Mouse (Mus musculus): ENCODE measurements around the gene Cyp2c68. TPM values are rescaled to one million over a fixed set of nuclear protein-coding genes. Genes with fewer than 3 reads are reported as not detected.
"Not testable (repeated sequence)": the region's sequence is repeated elsewhere in the genome, so short reads cannot be mapped to it uniquely, and the experiment has no call there.

Cyp2c68 gene
- polyA plus RNA-seq (2015; fragmentation: Nextera tagmentation; extraction: Ambion mirVana): 0.20 and 2.5 TPM in 2 replicates

DNA sequence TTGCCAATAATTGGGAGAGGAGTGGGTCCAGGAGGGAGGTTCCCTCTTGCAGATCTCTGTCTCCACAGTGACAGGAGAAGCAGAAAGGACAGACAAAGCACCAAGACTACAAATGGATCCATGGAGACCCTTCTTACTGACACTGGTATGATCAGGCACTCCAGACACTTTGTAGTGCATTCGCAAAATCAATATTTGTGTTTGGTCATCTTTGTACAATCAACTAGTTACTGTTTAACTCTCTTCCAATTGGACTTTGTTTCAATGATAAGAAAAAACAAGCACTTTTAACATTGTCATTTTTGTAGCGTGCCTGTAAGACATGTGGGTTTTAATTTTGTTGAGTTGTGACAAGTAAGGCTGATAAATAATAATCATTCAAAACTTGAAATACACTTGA, at the start of gene Cyp2c68:
Cyp2c68 (minus strand) TSS at position 135 of the 400 bp plus-strand sequence.
- 78% methylated on average over 2 of the region's 2 CpGs for WGBS
- Histone ChIP-seq H3K9me3 (ENCODE audit: control insufficient read depth, low read length) (no peaks in the 10 kb centered on the region), H3K4me1 (replicated peaks; ENCODE audit: control insufficient read depth, insufficient read depth, low read length) (no peaks in the 10 kb centered on the region), H3K36me3 (ENCODE audit: control insufficient read depth, insufficient read depth, low read length) (no peaks in the 10 kb centered on the region), H3K4me3 (ENCODE audit: low read length) (no peak within 1 kb of the TSS), H3K9ac (ENCODE audit: low read length) (no peak within 1 kb of the TSS), H3K4me2 (ENCODE audit: low read depth, low read length) (no peak within 1 kb of the TSS), H3K27ac (ENCODE audit: low read length) (no peak within 1 kb of the TSS), H3K27me3 (ENCODE audit: control insufficient read depth, insufficient read depth, low read depth, low read length) (no peaks in the 10 kb centered on the region)
- no peak for ATAC-seq (ENCODE audit: low read depth)

- H3K36me3 ChIP-seq (ENCODE audit: control insufficient read depth, insufficient read depth, low read length); ATAC-seq (ENCODE audit: low read depth); H3K4me1 ChIP-seq (replicated peaks; ENCODE audit: control insufficient read depth, insufficient read depth, low read length); H3K9me3 ChIP-seq (ENCODE audit: control insufficient read depth, low read length); H3K4me2 ChIP-seq (ENCODE audit: low read depth, low read length); H3K27ac ChIP-seq (ENCODE audit: low read length); H3K4me3 ChIP-seq (ENCODE audit: low read length); H3K27me3 ChIP-seq (ENCODE audit: control insufficient read depth, insufficient read depth, low read depth, low read length); H3K9ac ChIP-seq (ENCODE audit: low read length): not testable (repeated sequence)
- 71% methylated on average over 2 of the region's 2 CpGs for WGBS
Measured at GRCm38 (mm10) chr19:39785458-39785857, 44.6 kb upstream of the Cyp2c68 start.

- Histone ChIP-seq H3K4me2 (ENCODE audit: low read depth, low read length) (no peak overlapping the region), H3K36me3 (ENCODE audit: control insufficient read depth, insufficient read depth, low read length) (no peaks in the 10 kb centered on the region), H3K4me3 (ENCODE audit: low read length) (no peak overlapping the region), H3K4me1 (replicated peaks; ENCODE audit: control insufficient read depth, insufficient read depth, low read length) (no peaks in the 10 kb centered on the region), H3K27ac (ENCODE audit: low read length) (no peak overlapping the region), H3K9ac (ENCODE audit: low read length) (no peak overlapping the region), H3K9me3 (ENCODE audit: control insufficient read depth, low read length) (no peaks in the 10 kb centered on the region), H3K27me3 (ENCODE audit: control insufficient read depth, insufficient read depth, low read depth, low read length) (no peaks in the 10 kb centered on the region)
- WGBS: 38% methylated on average over 1 of the region's 1 CpGs
- no peak for ATAC-seq (ENCODE audit: low read depth)
Measured at GRCm38 (mm10) chr19:39745357-39745756, 4.5 kb upstream of the Cyp2c68 start.

- ATAC-seq (ENCODE audit: low read depth); H3K4me2 ChIP-seq (ENCODE audit: low read depth, low read length); H3K9me3 ChIP-seq (ENCODE audit: control insufficient read depth, low read length); H3K4me1 ChIP-seq (replicated peaks; ENCODE audit: control insufficient read depth, insufficient read depth, low read length); H3K9ac ChIP-seq (ENCODE audit: low read length); H3K27ac ChIP-seq (ENCODE audit: low read length); H3K27me3 ChIP-seq (ENCODE audit: control insufficient read depth, insufficient read depth, low read depth, low read length); H3K4me3 ChIP-seq (ENCODE audit: low read length); H3K36me3 ChIP-seq (ENCODE audit: control insufficient read depth, insufficient read depth, low read length): not testable (repeated sequence)
- WGBS: 71% methylated on average over 1 of the region's 1 CpGs
Measured at GRCm38 (mm10) chr19:39744361-39744760, 3.5 kb upstream of the Cyp2c68 start.

DNA sequence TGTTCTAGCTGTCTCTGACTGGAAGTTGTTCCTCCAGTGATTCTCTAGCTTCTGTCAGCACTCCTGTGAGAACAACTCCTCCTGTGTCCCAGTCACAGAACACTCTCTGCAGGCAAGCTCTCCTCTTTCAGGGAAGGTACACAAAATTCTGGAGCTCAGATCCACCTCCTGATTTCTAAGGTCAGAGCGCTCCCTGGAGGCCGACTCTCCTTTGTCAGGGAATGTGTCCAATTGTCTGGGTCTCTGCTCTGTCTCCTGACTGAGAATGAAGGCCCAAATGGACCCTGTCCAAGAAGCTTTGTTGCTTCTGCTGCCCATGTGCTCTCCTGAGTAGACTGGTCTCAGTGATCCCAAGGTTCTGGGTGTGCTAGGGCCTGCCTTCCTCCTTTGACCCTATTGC, 29.7 kb downstream of the Cyp2c68 start:
- H3K4me1 ChIP-seq (replicated peaks; ENCODE audit: control insufficient read depth, insufficient read depth, low read length); H3K4me2 ChIP-seq (ENCODE audit: low read depth, low read length); H3K9ac ChIP-seq (ENCODE audit: low read length); H3K27me3 ChIP-seq (ENCODE audit: control insufficient read depth, insufficient read depth, low read depth, low read length); H3K27ac ChIP-seq (ENCODE audit: low read length); H3K4me3 ChIP-seq (ENCODE audit: low read length); H3K36me3 ChIP-seq (ENCODE audit: control insufficient read depth, insufficient read depth, low read length); ATAC-seq (ENCODE audit: low read depth); H3K9me3 ChIP-seq (ENCODE audit: control insufficient read depth, low read length): not testable (repeated sequence)
- 84% methylated on average over 2 of the region's 2 CpGs for WGBS

DNA sequence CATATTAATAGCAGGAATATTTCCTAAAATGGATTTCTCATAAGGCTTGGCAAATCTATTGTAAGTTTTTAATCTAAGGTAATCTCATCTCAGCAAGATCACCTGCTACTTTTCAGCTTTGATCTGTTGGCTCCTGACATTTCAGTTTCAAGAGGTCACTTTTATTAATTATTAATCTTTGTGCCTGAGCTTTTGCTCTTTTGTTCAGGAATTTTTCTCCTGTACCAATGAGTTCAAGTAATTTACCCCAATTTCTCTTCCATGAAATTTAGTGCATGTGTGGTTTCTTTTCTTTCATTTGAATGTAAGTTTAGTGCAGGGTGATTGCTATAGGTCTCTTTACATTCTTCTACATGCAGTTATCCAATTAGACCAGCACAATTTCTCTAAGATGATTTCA, 75.2 kb downstream of the Cyp2c68 start:
- ATAC-seq (ENCODE audit: low read depth); H3K9ac ChIP-seq (ENCODE audit: low read length); H3K4me2 ChIP-seq (ENCODE audit: low read depth, low read length); H3K27me3 ChIP-seq (ENCODE audit: control insufficient read depth, insufficient read depth, low read depth, low read length); H3K4me3 ChIP-seq (ENCODE audit: low read length); H3K9me3 ChIP-seq (ENCODE audit: control insufficient read depth, low read length); H3K27ac ChIP-seq (ENCODE audit: low read length); H3K4me1 ChIP-seq (replicated peaks; ENCODE audit: control insufficient read depth, insufficient read depth, low read length); H3K36me3 ChIP-seq (ENCODE audit: control insufficient read depth, insufficient read depth, low read length): not testable (repeated sequence)

GRCm38 (mm10) chr19:39652381-39652780, 88.5 kb downstream of the Cyp2c68 start:
- Histone ChIP-seq H3K27me3 (ENCODE audit: control insufficient read depth, insufficient read depth, low read depth, low read length) (no peaks in the 10 kb centered on the region), H3K9me3 (ENCODE audit: control insufficient read depth, low read length) (peaks cover 3% of the 10 kb centered on the region; the same call in 1 of the 2 replicates), H3K27ac (ENCODE audit: low read length) (no peak overlapping the region), H3K4me1 (replicated peaks; ENCODE audit: control insufficient read depth, insufficient read depth, low read length) (no peaks in the 10 kb centered on the region), H3K36me3 (ENCODE audit: control insufficient read depth, insufficient read depth, low read length) (no peaks in the 10 kb centered on the region), H3K4me3 (ENCODE audit: low read length) (no peak overlapping the region), H3K4me2 (ENCODE audit: low read depth, low read length) (no peak overlapping the region), H3K9ac (ENCODE audit: low read length) (no peak overlapping the region)
- WGBS: 35% methylated on average over 1 of the region's 1 CpGs
- no peak for ATAC-seq (ENCODE audit: low read depth)

- Histone ChIP-seq H3K27me3 (ENCODE audit: control insufficient read depth, insufficient read depth, low read depth, low read length) (no peaks in the 10 kb centered on the region), H3K4me1 (replicated peaks; ENCODE audit: control insufficient read depth, insufficient read depth, low read length) (no peaks in the 10 kb centered on the region), H3K27ac (ENCODE audit: low read length) (no peak within 1 kb of the TSS), H3K4me3 (ENCODE audit: low read length) (no peak within 1 kb of the TSS), H3K4me2 (ENCODE audit: low read depth, low read length) (no peak within 1 kb of the TSS), H3K36me3 (ENCODE audit: control insufficient read depth, insufficient read depth, low read length) (no peaks in the 10 kb centered on the region), H3K9me3 (ENCODE audit: control insufficient read depth, low read length) (peaks cover 3% of the 10 kb centered on the region; the same call in 1 of the 2 replicates), H3K9ac (ENCODE audit: low read length) (no peak within 1 kb of the TSS)
- no peak for ATAC-seq (ENCODE audit: low read depth)
- WGBS: 91% methylated on average over 1 of the region's 1 CpGs
Measured at GRCm38 (mm10) chr19:39648938-39649337, 91.9 kb downstream of the Cyp2c68 start, which contains the start of gene Cyp2c67. Gene Cyp2c67 (minus strand): TSS chr19:39649051.

GRCm38 (mm10) chr19:39647519-39647918, 93.3 kb downstream of the Cyp2c68 start:
- H3K9me3 ChIP-seq (ENCODE audit: control insufficient read depth, low read length): peaks cover 3% of the 10 kb centered on the region; the same call in 1 of the 2 replicates
- H3K9ac ChIP-seq (ENCODE audit: low read length): no peak overlapping the region
- no peaks in the 10 kb centered on the region for H3K27me3 ChIP-seq (ENCODE audit: control insufficient read depth, insufficient read depth, low read depth, low read length)
- H3K27ac ChIP-seq (ENCODE audit: low read length): no peak overlapping the region
- H3K4me1 ChIP-seq (replicated peaks; ENCODE audit: control insufficient read depth, insufficient read depth, low read length): no peaks in the 10 kb centered on the region
- no peak for ATAC-seq (ENCODE audit: low read depth)
- no peak overlapping the region for H3K4me3 ChIP-seq (ENCODE audit: low read length)
- 87% methylated on average over 9 of the region's 9 CpGs for WGBS
- H3K36me3 ChIP-seq (ENCODE audit: control insufficient read depth, insufficient read depth, low read length): no peaks in the 10 kb centered on the region
- H3K4me2 ChIP-seq (ENCODE audit: low read depth, low read length): no peak overlapping the region

DNA sequence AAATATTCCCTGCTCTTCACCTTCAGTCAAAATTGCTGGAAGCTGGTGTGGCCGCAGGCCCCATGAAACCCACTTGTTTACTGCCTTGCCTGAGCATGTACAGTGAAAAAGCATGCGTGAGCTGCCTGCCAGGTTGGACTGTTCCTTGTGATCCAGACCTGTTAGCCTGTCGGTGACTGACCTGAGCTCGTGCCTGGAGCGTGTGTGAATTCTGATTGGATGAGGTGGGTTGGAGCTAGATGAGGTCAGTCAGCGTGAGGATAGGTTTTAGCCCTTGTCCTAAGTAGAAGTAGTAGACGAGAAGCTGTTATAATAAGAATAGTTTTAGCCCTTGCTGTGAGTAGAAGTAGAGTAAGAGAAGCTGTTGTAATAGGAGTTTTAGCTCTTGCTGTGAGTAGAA, 96.3 kb downstream of the Cyp2c68 start:
- WGBS: 77% methylated on average over 7 of the region's 7 CpGs
- not testable (repeated sequence) for H3K4me2 ChIP-seq (ENCODE audit: low read depth, low read length); H3K27ac ChIP-seq (ENCODE audit: low read length); H3K4me1 ChIP-seq (replicated peaks; ENCODE audit: control insufficient read depth, insufficient read depth, low read length); H3K4me3 ChIP-seq (ENCODE audit: low read length); H3K9ac ChIP-seq (ENCODE audit: low read length); H3K9me3 ChIP-seq (ENCODE audit: control insufficient read depth, low read length); ATAC-seq (ENCODE audit: low read depth); H3K27me3 ChIP-seq (ENCODE audit: control insufficient read depth, insufficient read depth, low read depth, low read length); H3K36me3 ChIP-seq (ENCODE audit: control insufficient read depth, insufficient read depth, low read length)

Measured in lung, embryonic 16.5 days (tissue).